Mouse (Mus musculus) right cerebral cortex, postnatal 36 days (tissue): ENCODE results near the gene Ss18l2.

ENCODE experiments used
- DNase-seq, 2 experiments: peaks; one replicate each; pipeline ENCODE4 v3.0.0; 2022; ENCODE audit warnings: low spot score in 2 of 2, mixed read lengths in 1 of 2

The Ss18l2 gene

DNA sequence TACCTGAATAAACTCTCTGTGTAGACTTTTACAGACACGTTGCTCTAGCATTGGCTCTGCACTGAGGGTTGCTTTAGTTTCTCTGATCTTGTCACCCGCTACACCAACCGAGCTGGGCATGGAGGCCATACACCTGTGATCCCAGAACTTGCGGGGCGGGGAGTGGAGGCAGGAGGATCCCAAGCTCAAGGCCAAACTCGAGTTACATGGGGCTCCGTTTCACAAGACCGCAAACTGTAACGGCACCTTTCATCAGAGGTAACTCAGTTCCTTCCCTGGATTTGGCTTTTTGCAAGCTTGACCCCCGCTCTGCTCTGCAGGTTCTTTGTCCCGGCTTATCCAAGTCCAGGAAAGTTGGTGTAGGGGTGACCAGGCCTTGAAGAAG lies 5.9 kb upstream of the Ss18l2 start:
- no peak for DNase-seq

DNA sequence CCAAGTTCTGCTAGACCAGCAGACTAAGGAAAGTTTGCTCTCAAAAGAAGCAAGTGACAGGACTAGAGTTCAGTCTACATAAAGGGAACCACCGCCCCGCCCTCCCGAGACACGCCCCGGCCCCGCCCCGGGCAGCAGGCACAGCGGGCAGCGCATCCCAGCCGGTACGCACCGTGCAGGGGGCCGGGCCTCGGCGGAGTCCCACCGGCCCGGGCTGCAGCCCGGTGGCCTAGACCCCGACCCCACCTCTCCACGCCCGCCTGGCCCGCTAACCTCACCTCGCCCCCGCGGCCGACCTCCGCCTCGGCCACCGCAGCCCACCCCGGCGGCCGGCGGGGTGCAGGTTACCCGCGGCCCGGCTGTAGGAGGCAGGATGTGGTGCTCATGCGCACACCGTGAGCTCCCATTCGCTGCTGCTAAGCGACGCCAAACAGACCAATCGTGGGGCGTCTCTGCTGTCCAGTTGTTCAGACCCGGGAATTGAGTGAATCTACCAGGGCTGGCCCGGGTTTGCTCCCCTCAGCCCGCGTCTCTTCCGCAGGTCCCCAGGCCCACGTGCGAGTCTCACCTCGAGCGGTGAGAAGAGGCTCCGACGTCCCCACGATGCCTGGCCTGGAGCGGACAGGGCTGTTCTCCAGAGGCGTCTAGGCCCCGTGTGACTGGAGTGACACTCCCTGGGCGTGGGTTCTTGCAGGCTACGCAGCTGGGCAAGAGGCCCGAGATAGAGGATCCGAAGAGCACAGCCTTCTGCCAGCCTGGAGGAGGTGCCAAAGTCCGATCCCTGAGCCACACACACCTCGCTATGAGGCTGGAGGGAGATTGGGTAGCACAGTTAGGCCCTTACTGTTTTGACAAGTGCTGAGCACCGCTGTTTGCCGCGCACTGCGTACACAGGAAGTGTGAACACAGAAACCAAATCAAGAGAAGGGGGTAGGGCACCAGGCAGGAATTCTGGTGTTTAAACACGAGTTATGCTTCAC lies 5.2 kb upstream of the Ss18l2 start, which contains the start of gene Sec22c:
Gene Sec22c, minus strand, starts transcription at position 845 of the 980 bp plus-strand sequence.
- peak; percentile 83 to 86 for DNase-seq

DNA sequence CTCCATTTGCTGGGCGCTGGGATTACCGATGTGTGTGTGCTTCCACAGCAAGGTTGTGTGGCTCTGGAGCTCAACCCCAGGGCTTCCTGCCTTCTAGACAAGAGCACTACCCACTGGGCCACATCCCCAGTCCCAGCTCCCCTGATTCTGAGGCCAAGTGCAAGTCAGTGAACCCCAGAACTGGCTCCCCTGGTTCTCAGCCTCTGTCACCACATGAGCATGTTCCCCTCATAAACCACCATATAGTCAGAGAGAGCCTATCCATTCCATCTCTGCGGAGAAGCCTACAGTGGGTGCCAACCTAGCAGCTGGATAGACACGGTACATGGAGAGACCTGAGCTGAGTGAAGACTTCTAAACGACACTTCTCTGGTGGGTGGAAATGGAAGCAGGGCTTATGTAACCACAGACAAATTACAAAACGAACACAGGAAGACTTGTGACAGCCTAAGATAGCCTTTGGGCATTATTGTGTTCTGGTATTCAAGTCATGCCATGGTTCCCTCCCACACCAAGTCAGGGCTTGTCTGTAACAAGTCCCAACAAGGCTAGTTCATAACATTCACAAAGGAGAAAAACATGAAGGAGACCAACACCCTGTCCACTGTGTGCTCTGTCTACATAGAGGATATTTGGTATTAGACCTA lies 4.0 kb upstream of the Ss18l2 start:
- DNase-seq: no peak

DNA sequence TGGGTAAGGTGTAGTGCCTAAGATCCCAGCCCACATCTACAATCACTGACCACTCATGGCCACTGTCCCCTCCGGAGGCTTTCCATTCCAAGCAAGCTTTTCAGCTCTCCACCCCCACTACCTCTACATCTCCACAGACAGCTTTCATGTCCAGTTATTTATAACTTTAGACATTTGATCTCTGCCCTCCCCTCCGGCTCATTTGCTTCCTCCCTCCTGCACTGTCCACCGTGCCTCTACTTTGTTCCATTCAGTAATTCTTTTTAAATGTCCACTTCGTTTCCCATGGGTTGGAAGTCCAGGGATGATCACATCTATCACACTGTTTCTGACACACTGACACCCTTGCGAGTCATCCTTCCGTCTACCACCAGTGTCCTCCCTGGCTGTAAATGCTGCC lies 2.3 kb upstream of the Ss18l2 start:
- DNase-seq: no peak

DNA sequence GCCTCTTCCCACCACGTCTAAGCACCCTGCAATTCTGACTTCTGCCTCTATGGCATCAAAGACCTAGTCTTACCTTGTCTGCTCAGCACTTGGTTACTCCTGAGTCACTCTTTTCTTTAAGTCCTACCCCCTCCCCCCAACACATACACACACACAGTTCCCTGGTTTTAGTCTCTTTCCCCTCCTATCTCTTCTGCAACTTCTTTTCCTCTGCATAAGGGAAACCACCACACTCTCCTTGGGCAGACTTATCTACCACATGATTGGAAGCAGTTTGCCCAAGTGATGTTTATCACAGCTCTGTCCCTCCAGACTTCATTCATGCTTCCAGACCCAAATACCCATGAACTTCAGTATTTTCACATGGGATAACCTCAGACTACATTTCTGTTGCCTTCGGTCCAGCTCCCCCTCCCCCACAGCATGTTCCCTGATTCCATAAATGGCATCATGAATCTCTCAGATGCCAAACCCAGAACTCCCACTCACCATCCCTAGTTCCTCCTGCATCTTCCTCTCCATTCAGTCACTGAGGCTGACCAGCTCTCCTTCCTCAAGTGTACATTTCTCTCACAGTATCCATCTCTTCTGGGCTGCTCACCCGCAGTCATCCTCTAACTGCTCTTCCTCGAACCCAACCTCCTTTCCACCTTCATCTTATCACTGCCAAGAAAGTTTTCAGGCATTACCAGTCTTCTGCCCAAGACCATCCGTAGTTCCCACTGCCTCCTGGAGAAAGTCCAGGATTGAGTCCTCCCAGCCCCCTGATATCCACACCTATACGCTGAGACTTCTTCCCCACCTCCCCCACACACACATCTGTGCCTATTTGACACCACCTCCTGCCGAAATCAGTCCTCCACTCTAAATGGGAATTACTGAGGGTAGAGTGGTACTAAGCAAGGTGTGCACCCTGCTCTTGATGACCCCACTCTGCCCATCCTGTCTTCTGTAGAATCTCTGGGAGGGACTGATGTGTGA lies 1.3 kb upstream of the Ss18l2 start:
- DNase-seq: no peak

DNA sequence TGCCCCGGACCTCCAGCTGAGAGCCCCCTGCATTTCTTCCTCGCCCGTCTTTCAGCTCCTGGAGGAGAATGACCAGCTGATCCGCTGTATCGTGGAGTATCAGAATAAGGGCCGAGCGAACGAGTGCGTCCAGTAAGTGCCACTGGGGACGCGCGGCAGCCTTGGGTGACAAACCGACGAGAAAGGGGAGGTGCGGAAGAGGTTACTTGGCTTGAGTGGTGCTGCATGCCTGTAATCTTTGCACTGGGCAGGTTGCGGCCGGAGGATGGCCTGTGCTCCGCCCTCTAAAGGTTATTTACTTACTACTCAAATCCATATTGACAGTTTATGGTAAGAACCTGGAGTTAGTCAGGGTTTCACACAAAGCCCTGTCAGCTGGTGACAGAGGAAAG lies 451 bp downstream of the Ss18l2 start:
- DNase-seq: no peak

DNA sequence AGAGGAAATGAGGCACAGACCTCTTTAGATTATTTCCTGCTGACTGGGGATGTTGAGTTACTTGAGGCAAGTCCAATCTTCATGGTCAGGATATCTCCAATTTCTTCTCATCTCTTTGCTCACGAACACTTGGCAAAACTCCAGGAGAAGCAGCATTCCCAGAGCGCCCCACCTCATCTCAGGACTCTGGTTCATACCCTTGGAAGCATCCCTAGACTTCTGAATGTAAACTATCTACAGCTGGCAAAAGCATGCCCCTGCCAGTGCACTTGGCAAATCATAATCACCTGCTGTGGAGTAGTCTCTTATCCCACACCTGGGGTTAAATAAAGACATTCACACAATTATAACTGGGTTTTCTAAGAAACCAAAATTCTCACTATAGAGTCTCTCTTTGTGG lies 6.9 kb downstream of the Ss18l2 start:
- no peak for DNase-seq

DNA sequence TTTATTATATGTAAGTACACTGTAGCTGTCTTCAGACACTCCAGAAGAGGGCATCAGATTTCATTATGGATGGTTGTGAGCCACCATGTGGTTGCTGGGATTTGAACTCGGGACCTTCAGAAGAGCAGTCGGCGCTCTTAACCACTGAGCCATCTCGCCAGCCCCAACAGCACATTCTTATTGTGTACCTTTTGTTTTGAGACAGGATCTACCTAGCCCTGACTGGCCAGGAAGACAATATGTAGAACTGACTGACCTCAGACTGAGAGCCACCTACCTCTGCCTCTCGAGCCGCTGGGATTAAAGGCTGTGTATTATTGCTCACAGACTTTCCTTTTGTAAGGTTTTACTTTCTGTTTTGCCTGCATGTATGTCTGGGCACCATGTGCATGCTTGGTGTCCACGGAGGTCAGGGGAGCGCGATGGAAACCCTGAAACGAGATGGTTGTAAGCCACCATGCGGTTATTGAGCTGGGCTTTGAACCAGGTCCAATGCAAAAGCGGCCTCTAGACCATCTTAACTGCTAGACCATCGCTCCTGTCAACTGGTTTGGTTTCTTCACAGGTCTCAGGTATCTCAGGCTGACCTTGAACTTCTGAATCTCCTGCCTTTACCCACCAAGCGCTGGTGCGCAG lies 8.1 kb downstream of the Ss18l2 start:
- no peak for DNase-seq

DNA sequence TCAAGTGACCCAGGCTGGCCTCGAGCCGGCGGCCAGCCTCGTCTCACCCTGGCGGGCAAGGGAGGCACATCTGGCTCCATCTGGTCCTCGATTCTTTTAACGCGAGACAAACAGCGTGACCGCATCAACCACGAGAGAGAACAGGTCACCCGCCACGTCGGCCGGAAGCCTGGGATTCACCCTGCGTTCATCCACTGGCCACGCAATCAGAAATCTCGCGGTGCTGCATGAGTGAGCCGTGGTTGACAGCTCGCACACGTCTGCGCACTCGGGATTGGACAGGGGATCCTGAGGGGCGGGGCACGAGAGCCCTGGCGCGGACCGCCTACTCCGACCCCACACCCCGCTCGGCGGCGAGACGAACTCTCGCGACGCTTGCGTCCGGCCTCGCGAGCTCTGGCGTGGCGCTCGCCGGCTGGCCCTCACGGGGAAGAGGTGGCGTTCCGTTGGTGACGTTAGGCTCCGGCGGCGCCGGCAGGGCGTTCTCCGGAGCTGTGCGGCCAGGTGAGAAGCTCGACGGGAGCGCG lies 8.7 kb downstream of the Ss18l2 start, which contains the start of gene Nktr:
Gene Nktr, plus strand, starts transcription at position 378 of the 527 bp plus-strand sequence.
- peak; percentile 96 to 98 for DNase-seq

DNA sequence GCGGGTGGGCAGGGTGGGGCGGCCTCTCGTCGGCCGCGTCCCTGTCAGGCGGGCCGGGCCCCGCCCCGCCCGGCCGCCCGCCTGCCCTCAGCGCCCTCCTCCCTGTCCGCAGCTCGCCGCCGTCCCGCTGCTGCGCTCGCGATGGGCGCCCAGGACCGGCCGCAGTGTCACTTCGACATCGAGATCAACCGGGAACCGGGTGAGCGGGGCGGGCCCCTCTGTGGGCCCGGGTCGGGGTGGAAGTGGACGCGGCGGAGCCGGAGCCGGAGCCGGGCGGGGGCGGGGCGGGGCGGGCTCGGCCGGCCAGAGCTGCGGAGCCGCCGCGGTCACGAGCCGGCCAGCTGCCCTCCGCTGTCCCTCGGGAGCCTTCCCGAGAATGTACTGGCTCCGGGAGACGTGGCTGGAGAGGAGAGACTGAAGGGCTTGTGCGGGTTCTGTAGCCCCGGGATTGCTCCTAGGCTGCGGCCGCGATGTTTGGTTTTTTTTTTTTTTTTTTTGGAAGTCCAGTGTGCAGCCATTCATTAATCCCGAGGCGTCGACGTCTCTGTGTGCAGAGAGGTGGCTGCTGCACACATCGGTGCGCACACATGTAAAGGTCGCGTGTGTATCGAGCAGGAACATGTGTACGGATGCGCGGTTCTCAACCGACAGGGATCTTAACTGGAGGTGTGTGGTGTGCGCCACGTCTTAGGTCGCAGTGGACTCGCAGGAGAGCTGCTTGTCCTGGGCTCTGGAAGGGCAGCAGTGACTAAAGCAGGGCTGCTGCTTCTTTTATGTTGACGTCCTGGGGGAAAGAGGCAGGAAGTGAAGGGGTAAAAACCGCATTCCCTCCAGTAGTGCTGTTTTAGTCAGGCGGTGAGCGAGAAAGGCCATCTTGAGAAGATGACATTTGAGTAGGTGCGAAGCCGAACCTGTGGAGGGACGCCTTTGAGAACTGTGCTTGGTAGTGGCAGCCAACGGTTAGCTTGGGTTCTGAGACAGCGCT lies 9.5 kb downstream of the Ss18l2 start:
- DNase-seq: no peak

DNA sequence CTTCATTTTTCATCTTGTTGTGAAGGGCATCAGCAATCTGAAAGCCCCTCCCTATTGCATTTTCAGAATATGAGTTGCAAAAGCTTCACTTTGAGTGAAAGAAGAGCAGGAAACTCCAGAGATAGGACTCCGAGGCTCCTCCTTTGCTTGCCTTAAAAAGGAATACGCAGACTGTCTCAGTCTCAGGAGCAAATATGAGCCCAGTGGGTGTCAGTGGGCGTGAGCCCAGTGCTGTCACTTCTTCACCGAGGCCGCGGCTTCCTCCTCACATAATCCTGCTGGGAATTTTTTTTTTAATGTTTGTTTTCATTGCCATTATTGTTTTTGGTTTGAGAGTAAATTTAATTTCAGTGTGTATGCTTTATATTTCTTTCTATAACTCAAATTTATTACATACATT lies 30.4 kb downstream of the Ss18l2 start:
- no peak for DNase-seq

DNA sequence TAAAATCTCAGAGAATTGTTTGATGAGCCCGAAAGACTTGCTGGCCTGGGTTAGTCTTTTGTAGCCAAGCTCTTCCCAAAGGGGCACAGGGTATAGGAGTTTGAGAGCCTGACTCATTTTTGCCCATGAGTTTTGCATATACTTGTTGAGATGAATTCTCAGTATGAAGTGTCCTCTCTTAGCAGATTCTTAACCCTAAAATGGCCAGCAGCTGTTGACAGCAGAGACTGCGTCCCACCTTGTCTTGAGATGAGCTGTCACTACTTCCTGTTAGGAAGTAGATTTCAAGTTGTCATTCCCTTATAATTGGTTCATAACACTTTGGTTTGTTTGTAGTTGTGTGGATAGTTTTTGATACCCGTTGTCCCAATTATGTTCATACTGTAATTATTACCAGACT lies 31.0 kb downstream of the Ss18l2 start:
- no peak for DNase-seq

DNA sequence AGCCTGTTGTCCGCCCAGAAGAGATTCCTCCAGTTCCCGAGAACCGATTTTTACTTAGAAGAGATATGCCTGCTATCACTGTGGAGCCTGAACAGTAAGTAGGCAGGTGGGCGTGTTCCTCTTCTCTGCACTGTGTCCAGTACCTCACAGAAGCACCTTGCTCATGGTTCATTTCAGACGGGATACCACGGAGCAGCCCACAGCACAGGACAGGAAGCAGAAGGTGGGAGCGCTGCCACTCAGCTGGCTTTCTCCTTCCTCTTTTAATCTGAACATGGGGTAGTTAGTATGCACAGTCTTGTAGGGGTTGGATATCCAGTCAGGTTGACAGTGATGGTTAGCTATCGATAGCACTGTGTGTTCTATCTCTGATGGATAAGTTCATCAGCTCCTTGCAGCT lies 33.9 kb downstream of the Ss18l2 start:
- no peak for DNase-seq

DNA sequence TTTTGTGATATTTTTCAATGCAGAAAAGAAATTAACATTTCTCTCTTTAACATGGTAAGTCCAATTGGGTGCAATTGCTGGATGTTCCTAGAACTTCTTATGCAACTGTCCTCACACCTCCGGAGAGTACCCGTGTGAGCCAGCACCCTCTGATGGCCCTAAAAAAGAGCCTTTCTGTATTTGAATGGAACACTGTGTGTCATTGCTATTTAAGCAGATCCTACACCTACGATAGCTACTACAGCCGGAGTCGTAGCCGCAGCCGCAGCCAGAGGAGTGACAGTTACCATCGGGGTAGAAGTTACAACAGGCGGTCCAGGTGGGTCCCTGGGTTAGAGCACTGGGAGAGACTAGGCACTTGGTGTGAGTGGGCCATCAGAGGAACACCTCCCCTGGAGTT lies 42.6 kb downstream of the Ss18l2 start:
- peak in 1 of 2 experiments; percentile 83 for DNase-seq

DNA sequence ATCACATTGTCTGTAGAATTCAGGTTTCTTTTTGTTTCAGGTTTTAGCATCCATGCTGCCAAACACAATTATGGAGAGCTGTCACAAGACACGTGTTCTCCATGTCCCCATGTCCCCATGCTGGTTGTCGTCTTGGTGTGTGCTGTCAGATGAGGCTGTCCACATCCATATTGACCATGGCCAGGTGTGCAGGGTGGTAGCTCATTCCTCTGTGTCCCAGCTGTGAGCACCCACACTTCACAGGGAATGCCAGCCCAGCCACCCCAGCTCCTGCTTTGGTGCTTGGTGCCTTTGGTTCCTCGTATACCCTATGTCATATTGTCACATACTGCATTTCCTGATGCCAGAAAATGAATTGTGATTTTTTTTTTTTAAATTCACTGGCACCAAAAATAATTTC lies 44.5 kb downstream of the Ss18l2 start:
- no peak for DNase-seq

DNA sequence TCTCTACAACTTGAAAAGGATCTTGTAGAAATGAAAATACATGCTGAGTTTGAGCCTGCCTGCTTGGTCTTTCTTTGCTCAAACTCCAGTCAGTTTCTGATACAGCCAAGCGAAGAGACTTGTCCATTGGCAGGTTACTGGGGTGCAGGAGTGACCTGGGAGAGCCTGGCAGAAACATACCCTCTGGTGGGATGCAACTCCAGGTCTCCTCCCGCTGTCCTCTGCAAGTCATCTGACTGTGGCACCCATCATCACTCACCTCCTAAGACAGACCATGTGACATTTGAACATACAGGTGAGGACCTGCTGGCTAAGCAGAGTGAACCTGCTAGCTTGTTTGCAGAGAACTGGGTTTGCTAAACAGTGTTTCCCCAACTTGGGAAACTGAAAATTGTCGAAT lies 46.7 kb downstream of the Ss18l2 start:
- peak in 1 of 2 experiments; percentile 0 for DNase-seq

DNA sequence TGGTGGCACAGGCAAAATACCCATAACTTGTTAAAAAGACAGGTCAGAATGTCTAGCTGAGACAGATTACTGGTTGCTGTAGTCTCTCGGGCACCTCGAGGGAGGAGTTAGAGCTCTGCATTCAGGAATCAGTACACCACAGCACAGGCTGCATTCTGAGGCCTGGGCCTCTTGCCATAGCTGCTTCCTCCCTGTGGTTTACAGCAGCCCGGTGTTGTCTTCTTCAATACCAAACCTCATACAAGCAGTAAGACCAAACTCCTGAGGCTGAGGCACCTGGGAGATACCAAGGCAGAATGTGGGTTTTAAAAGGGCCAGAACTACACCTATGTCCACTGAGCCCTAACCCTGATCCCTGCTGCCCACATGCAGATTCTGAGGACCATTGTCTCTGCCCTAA lies 47.3 kb downstream of the Ss18l2 start:
- peak in 1 of 2 experiments; percentile 19 for DNase-seq

DNA sequence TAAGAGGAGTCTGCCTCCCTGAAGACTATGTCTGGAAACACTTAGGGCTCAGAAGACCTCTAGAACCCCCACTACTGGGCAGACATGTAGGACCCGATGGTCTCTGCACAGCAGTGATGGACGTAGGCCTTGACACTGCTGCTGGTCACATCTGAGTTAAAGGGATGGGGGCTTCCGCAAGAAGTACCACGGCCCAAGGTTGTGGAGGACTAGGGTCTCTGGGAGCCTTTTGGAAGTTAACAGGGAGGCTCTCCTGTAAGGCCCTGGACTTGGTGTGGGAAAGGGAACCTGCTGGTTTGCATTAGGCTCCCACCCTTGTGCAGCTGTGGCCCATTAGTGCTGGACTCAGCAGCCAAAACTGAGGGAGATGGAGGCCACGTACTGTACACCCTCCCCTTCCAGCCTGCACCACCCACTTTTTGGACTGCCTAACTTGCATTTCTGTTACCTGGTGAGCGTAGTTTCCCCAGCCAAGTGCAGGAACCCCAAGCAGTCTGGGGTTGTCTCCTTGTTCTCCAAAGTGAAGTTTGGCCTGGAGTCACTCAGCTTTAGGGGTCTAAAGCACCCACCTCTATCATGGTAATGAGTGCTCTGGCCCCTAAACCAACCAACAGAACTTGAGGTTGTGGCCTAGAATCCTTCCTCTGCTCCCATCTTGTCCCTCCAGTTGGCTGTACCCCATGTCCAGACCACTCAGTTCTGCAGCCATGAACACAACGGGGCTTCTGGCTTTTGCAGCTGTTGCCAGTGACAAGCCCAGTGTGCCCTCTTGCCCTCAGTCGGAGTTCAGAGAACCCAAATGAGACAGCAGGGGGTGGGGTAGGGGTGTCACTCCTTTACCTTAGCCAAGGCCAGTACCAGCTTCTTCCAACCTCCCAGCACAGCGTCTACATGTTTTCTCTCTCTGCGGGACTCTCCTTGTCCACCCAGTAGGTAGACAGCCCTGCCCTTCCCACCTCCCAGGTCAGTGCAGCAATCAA lies 48.0 kb downstream of the Ss18l2 start:
- no peak for DNase-seq
